17 mouse cellular contexts compared by ENCODE assay signal in the genomic region with DNA sequence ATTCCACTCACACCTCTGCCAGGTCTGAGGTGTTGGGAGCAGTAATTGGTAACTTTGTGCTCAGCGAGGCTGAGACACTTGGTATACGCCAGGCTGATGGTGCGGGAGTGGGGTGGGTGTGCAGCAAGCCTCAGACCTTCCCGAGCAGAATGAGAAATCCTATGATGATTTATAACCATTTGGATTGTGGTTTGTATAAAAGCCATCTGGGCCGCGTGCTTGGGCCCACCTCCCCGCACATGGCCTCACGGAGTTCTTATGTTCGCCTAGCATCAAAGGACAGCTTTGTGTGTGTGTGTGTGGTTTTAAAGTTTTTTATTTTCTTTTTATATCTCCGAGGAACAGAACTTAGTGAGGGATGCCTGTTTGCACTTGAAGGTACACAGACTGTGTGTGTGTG.
A peak's percentile ranks its signal among the peaks of the same experiment; 100 is the strongest.
DNase-seq lines count a peak whose midpoint lies in the region; ATAC-seq and TF ChIP-seq lines count a peak whose summit lies in the region.
"Had no signal": no experiment of that assay in that cellular context is flagged by ENCODE, and none has a peak within 500 bp of the region (broad histone marks: within the 10 kb centered on the region; RNA-seq: fewer than 3 reads in every experiment).

No protein-coding gene starts in this region.

- peak; percentile 50 for DNase-seq in forebrain, postnatal 0 days
- no peak for DNase-seq in forebrain, embryonic 10.5 days (ENCODE audit: extremely low spot score, low spot score)
- no peak for DNase-seq in neural tube, embryonic 10.5 days (ENCODE audit: extremely low spot score, low spot score)
- DNase-seq in limb, embryonic 11.5 days (ENCODE audit: low spot score): peak; percentile 50
- DNase-seq in liver: no peak
- DNase-seq: adrenal gland, postnatal 10 days; cerebellum, adult 9-10 months; gastrocnemius, postnatal 36 days; kidney, adult 9 months; midbrain, embryonic 14.5 days; right cerebral cortex, postnatal 14 days; thymus, postnatal 14 days had no signal

- H3K27me3 ChIP-seq in forebrain, postnatal 0 days (ENCODE audit: insufficient read depth, low read length): no peaks in the 10 kb centered on the region
- no peaks in the 10 kb centered on the region for H3K27me3 ChIP-seq in forebrain, embryonic 10.5 days (ENCODE audit: poor library complexity, severe bottlenecking)
- no peaks in the 10 kb centered on the region for H3K27me3 ChIP-seq in neural tube, embryonic 12.5 days (replicated peaks)
- no peaks in the 10 kb centered on the region for H3K27me3 ChIP-seq in limb, embryonic 11.5 days (ENCODE audit: control insufficient read depth, insufficient read depth, low read length)
- no peaks in the 10 kb centered on the region for H3K27me3 ChIP-seq in stomach, embryonic 15.5 days (replicated peaks)
- no peaks in the 10 kb centered on the region for H3K27me3 ChIP-seq in midbrain, embryonic 16.5 days (ENCODE audit: control insufficient read depth, insufficient read depth, low read depth, low read length)
- H3K27me3 ChIP-seq: hindbrain, embryonic 13.5 days had no signal

- H3K4me2 ChIP-seq in forebrain, postnatal 0 days (ENCODE audit: low read depth): no peak overlapping the region
- no peak overlapping the region for H3K4me2 ChIP-seq in neural tube, embryonic 12.5 days (replicated peaks)
- H3K4me2 ChIP-seq in limb, embryonic 11.5 days (ENCODE audit: low read depth, severe bottlenecking): no peak overlapping the region
- H3K4me2 ChIP-seq in stomach, embryonic 15.5 days: no peak overlapping the region
- no peak overlapping the region for H3K4me2 ChIP-seq in midbrain, embryonic 16.5 days (ENCODE audit: low read length)
- H3K4me2 ChIP-seq: hindbrain, embryonic 13.5 days had no signal

- no peaks in the 10 kb centered on the region for H3K36me3 ChIP-seq in forebrain, postnatal 0 days (ENCODE audit: insufficient read depth)
- H3K36me3 ChIP-seq in forebrain, embryonic 10.5 days (replicated peaks): no peaks in the 10 kb centered on the region
- H3K36me3 ChIP-seq in neural tube, embryonic 12.5 days: no peaks in the 10 kb centered on the region
- no peaks in the 10 kb centered on the region for H3K36me3 ChIP-seq in limb, embryonic 11.5 days (ENCODE audit: control insufficient read depth, insufficient read depth, low read length)
- H3K36me3 ChIP-seq in stomach, embryonic 15.5 days: no peaks in the 10 kb centered on the region
- no peaks in the 10 kb centered on the region for H3K36me3 ChIP-seq in midbrain, embryonic 16.5 days (ENCODE audit: control insufficient read depth, insufficient read depth, low read length)
- H3K36me3 ChIP-seq: hindbrain, embryonic 13.5 days had no signal

- H3K9ac ChIP-seq in forebrain, postnatal 0 days: no peak overlapping the region
- no peak overlapping the region for H3K9ac ChIP-seq in neural tube, embryonic 12.5 days
- H3K9ac ChIP-seq in limb, embryonic 11.5 days (ENCODE audit: low read length): no peak overlapping the region
- no peak overlapping the region for H3K9ac ChIP-seq in stomach, embryonic 15.5 days
- H3K9ac ChIP-seq in midbrain, embryonic 16.5 days (ENCODE audit: low read depth, low read length): no peak overlapping the region
- H3K9ac ChIP-seq: hindbrain, embryonic 13.5 days; liver, embryonic 14.5 days had no signal

- no peak overlapping the region; the same call in 1 of the 2 replicates for H3K27ac ChIP-seq in forebrain, postnatal 0 days (ENCODE audit: low read depth, low read length)
- H3K27ac ChIP-seq in forebrain, embryonic 10.5 days: no peak overlapping the region
- no peak overlapping the region for H3K27ac ChIP-seq in neural tube, embryonic 12.5 days
- 0 out of 2 replicates have a peak overlapping the region, but pooled peaks have one; percentile 3 for H3K27ac ChIP-seq in limb, embryonic 11.5 days (replicated peaks; ENCODE audit: low read depth, low read length)
- no peak overlapping the region for H3K27ac ChIP-seq in stomach, embryonic 15.5 days
- H3K27ac ChIP-seq in midbrain, embryonic 16.5 days (ENCODE audit: low read length): no peak overlapping the region
- H3K27ac ChIP-seq: hindbrain, embryonic 13.5 days; liver, embryonic 14.5 days had no signal

- H3K9me3 ChIP-seq in forebrain, postnatal 0 days (ENCODE audit: low read length): no peaks in the 10 kb centered on the region
- H3K9me3 ChIP-seq in forebrain, embryonic 10.5 days: no peaks in the 10 kb centered on the region
- no peaks in the 10 kb centered on the region for H3K9me3 ChIP-seq in neural tube, embryonic 12.5 days
- H3K9me3 ChIP-seq in limb, embryonic 11.5 days (ENCODE audit: control insufficient read depth, low read length): no peaks in the 10 kb centered on the region
- no peaks in the 10 kb centered on the region for H3K9me3 ChIP-seq in stomach, embryonic 15.5 days
- no peaks in the 10 kb centered on the region for H3K9me3 ChIP-seq in midbrain, embryonic 16.5 days (replicated peaks; ENCODE audit: control insufficient read depth, low read length, poor library complexity, severe bottlenecking)
- H3K9me3 ChIP-seq: hindbrain, embryonic 13.5 days had no signal

- 53% methylated on average over 10 of the region's 10 CpGs for WGBS in forebrain, postnatal 0 days
- 89% methylated on average over 10 of the region's 10 CpGs for WGBS in forebrain, embryonic 10.5 days
- 35% methylated on average over 10 of the region's 10 CpGs for WGBS in neural tube, embryonic 12.5 days
- 38% methylated on average over 10 of the region's 10 CpGs for WGBS in limb, embryonic 11.5 days
- 24% methylated on average over 10 of the region's 10 CpGs for WGBS in stomach, embryonic 15.5 days
- 68% methylated on average over 10 of the region's 10 CpGs for WGBS in midbrain, embryonic 16.5 days

- no peak overlapping the region for H3K4me3 ChIP-seq in forebrain, postnatal 0 days (ENCODE audit: low read depth, low read length)
- no peak overlapping the region for H3K4me3 ChIP-seq in forebrain, embryonic 10.5 days
- H3K4me3 ChIP-seq in neural tube, embryonic 12.5 days: no peak overlapping the region
- no peak overlapping the region for H3K4me3 ChIP-seq in limb, embryonic 11.5 days (ENCODE audit: low read depth, low read length)
- no peak overlapping the region for H3K4me3 ChIP-seq in stomach, embryonic 15.5 days (replicated peaks)
- no peak overlapping the region for H3K4me3 ChIP-seq in midbrain, embryonic 16.5 days (ENCODE audit: low read depth, low read length)
- H3K4me3 ChIP-seq: hindbrain, embryonic 13.5 days had no signal

- TF ChIP-seq CTCF in forebrain, postnatal 0 days (IDR thresholded peaks at IDR 0.05; ENCODE audit: low read depth): no peak

- H3K4me1 ChIP-seq in forebrain, postnatal 0 days (ENCODE audit: insufficient read depth): 0 out of 2 replicates have a peak, but pooled peaks cover 4% of the 10 kb centered on the region
- H3K4me1 ChIP-seq in forebrain, embryonic 10.5 days: peaks cover 6% of the 10 kb centered on the region
- H3K4me1 ChIP-seq in neural tube, embryonic 12.5 days: peaks cover 8% of the 10 kb centered on the region
- H3K4me1 ChIP-seq in limb, embryonic 11.5 days (ENCODE audit: control insufficient read depth, insufficient read depth, low read length): peaks cover 5% of the 10 kb centered on the region; the same call in 1 of the 2 replicates
- peaks cover 7% of the 10 kb centered on the region; the same call in 1 of the 2 replicates for H3K4me1 ChIP-seq in stomach, embryonic 15.5 days
- no peaks in the 10 kb centered on the region for H3K4me1 ChIP-seq in midbrain, embryonic 16.5 days (ENCODE audit: control insufficient read depth, insufficient read depth, low read length)

- ATAC-seq in forebrain, postnatal 0 days: peak; percentile 82
- 0 out of 2 replicates have a peak, but pooled peaks have one; percentile 33 for ATAC-seq in neural tube, embryonic 12.5 days (ENCODE audit: low FRiP score, low read depth)
- 0 out of 2 replicates have a peak, but pooled peaks have one; percentile 18 for ATAC-seq in limb, embryonic 11.5 days (ENCODE audit: insufficient number of reproducible peaks, low FRiP score, low TSS enrichment, low read depth)
- ATAC-seq in stomach, embryonic 15.5 days (ENCODE audit: insufficient read depth, low FRiP score, low read depth): peak; percentile 18; the same call in 1 of the 2 replicates
- ATAC-seq in midbrain, embryonic 16.5 days: no peak

Comparison
In these comparisons a context has a peak if more than half of its experiments do, and no peak if none do; other contexts are left out.
1. DNase-seq: peak in forebrain, postnatal 0 days (single experiment) and limb, embryonic 11.5 days (single experiment); none in forebrain, embryonic 10.5 days (single experiment), neural tube, embryonic 10.5 days (single experiment) and liver (single experiment).